ENCODE assay signal across 7 mouse cellular contexts in the genomic region with DNA sequence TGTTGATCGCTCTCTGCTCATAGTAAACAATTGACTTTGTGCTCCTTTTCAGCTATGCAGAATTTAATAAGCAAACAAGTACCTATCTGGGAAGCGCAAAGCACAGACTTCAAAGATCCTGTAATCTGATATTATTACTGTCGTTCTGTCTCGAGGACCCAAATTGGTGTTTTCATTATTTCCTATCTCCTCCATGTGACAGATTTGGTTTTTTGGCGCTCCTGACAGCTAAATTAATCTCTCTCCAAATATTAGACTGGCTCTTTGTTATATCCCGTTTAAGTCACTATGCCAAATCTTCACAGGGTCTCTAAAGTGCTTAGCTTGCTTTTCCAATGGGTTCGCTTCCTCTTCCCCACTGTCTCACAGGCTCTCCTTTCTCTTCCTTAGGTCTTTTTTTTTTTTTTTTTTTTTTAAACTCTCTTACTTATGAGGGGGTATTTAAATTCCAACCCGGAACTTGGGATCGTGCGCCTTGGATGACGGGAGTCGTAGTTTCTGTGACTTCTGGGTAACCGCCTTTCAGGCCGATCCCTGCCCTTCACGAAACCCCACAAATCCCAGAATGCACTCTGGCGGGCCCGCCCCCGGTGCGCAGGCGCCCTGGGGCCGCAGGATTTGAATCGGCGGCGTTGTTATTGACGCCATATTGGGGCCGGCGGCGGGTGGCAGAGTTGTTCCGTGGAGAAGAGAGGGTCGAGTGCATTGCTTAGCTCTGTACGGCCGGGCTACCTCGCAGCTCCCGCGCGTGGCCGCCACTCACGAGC. TPM values are rescaled to one million over a fixed set of nuclear protein-coding genes. Genes with fewer than 3 reads are reported as not detected.
A peak's percentile ranks its signal among the peaks of the same experiment; 100 is the strongest.
DNase-seq lines count a peak whose midpoint lies in the region; ATAC-seq lines count a peak whose summit lies in the region.

No protein-coding gene starts in this region.

- H3K27me3 ChIP-seq in embryonic facial prominence, embryonic 12.5 days: no peaks in the 10 kb centered on the region
- H3K27me3 ChIP-seq in limb, embryonic 11.5 days (ENCODE audit: control insufficient read depth, insufficient read depth, low read length): no peaks in the 10 kb centered on the region
- no peaks in the 10 kb centered on the region for H3K27me3 ChIP-seq in midbrain, embryonic 14.5 days (ENCODE audit: control insufficient read depth, insufficient read depth, low read length)

- H3K36me3 ChIP-seq in embryonic facial prominence, embryonic 12.5 days: no peaks in the 10 kb centered on the region
- no peaks in the 10 kb centered on the region for H3K36me3 ChIP-seq in limb, embryonic 11.5 days (ENCODE audit: control insufficient read depth, insufficient read depth, low read length)
- H3K36me3 ChIP-seq in midbrain, embryonic 14.5 days (ENCODE audit: control insufficient read depth, insufficient read depth, low read length): no peaks in the 10 kb centered on the region

- H3K4me1 ChIP-seq in embryonic facial prominence, embryonic 12.5 days: peaks cover 11% of the 10 kb centered on the region
- H3K4me1 ChIP-seq in limb, embryonic 11.5 days (ENCODE audit: control insufficient read depth, insufficient read depth, low read length): no peaks in the 10 kb centered on the region
- peaks cover 24% of the 10 kb centered on the region for H3K4me1 ChIP-seq in midbrain, embryonic 14.5 days (ENCODE audit: control insufficient read depth, insufficient read depth, low read length)

- peak overlapping the region; percentile 94 for H3K27ac ChIP-seq in embryonic facial prominence, embryonic 12.5 days
- H3K27ac ChIP-seq in limb, embryonic 11.5 days (replicated peaks; ENCODE audit: low read depth, low read length): peak overlapping the region; percentile 91
- H3K27ac ChIP-seq in midbrain, embryonic 14.5 days (replicated peaks; ENCODE audit: low read depth, low read length): peak overlapping the region; percentile 94

- peak overlapping the region; percentile 98 for H3K9ac ChIP-seq in embryonic facial prominence, embryonic 12.5 days
- peak overlapping the region; percentile 95 for H3K9ac ChIP-seq in limb, embryonic 11.5 days (ENCODE audit: low read length)
- H3K9ac ChIP-seq in midbrain, embryonic 14.5 days (replicated peaks; ENCODE audit: low read length): peak overlapping the region; percentile 96

- 2% methylated on average over 38 of the region's 38 CpGs for WGBS in embryonic facial prominence, embryonic 12.5 days
- 3% methylated on average over 38 of the region's 38 CpGs for WGBS in limb, embryonic 11.5 days
- 3% methylated on average over 38 of the region's 38 CpGs for WGBS in midbrain, embryonic 14.5 days

- no peaks in the 10 kb centered on the region for H3K9me3 ChIP-seq in embryonic facial prominence, embryonic 12.5 days
- no peaks in the 10 kb centered on the region for H3K9me3 ChIP-seq in limb, embryonic 11.5 days (ENCODE audit: control insufficient read depth, low read length)
- H3K9me3 ChIP-seq in midbrain, embryonic 14.5 days (ENCODE audit: control insufficient read depth, low read length): no peaks in the 10 kb centered on the region

- H3K4me2 ChIP-seq in embryonic facial prominence, embryonic 12.5 days (replicated peaks): peak overlapping the region; percentile 74
- H3K4me2 ChIP-seq in limb, embryonic 11.5 days (ENCODE audit: low read depth, severe bottlenecking): peak overlapping the region; percentile 46
- peak overlapping the region; percentile 83 for H3K4me2 ChIP-seq in midbrain, embryonic 14.5 days (ENCODE audit: low read length)

- ATAC-seq in embryonic facial prominence, embryonic 12.5 days (ENCODE audit: insufficient number of reproducible peaks, insufficient read depth, low FRiP score, low TSS enrichment): peak; percentile 92
- ATAC-seq in limb, embryonic 11.5 days (ENCODE audit: insufficient number of reproducible peaks, low FRiP score, low TSS enrichment, low read depth): peak; percentile 89
- peak; percentile 92 for ATAC-seq in midbrain, embryonic 14.5 days (ENCODE audit: low FRiP score, low TSS enrichment)

- DNase-seq in adrenal gland, postnatal 25 days: peak; percentile 95
- DNase-seq in heart, adult 11 months: peak; percentile 100
- peak; percentile 97 for DNase-seq in kidney, adult 18-20 months
- DNase-seq in limb, embryonic 11.5 days (ENCODE audit: low spot score): peak; percentile 96
- peak; percentile 99 for DNase-seq in midbrain, embryonic 14.5 days
- DNase-seq in spleen, adult 18-20 months: peak; percentile 94 to 95

- peak overlapping the region; percentile 99 for H3K4me3 ChIP-seq in embryonic facial prominence, embryonic 12.5 days
- H3K4me3 ChIP-seq in limb, embryonic 11.5 days (ENCODE audit: low read depth, low read length): peak overlapping the region; percentile 93
- H3K4me3 ChIP-seq in midbrain, embryonic 14.5 days (replicated peaks; ENCODE audit: low read depth, low read length): peak overlapping the region; percentile 98

RNA-seq across cellular contexts. Expression of a gene that starts 0.6 kb away (rescaled TPM):
- 70.2 and 79.2 TPM in 2 replicates for total RNA-seq in adrenal gland, postnatal 25 days (2021)
- 95.9 and 99.2 TPM in 2 replicates for polyA plus RNA-seq in embryonic facial prominence, embryonic 12.5 days (2016; fragmentation: Nextera tagmentation; extraction: Ambion mirVana)
- 77.8 and 84.0 TPM in 2 replicates for polyA plus RNA-seq in limb, embryonic 11.5 days (2014; fragmentation: Nextera tagmentation; extraction: Ambion mirVana)
- polyA plus RNA-seq in midbrain, embryonic 14.5 days (2014; fragmentation: Nextera tagmentation; extraction: Ambion mirVana): 86.8 and 102 TPM in 2 replicates

Comparison
In these comparisons a context has a peak if more than half of its experiments do, and no peak if none do; other contexts are left out.
1. Peak in every context shown above with its lines: DNase-seq, ATAC-seq, H3K4me3 ChIP-seq and H3K27ac ChIP-seq.